Mouse (Mus musculus) heart, embryonic 16.5 days (tissue): ENCODE results near the gene Pkd1. TPM values are rescaled to one million over a fixed set of nuclear protein-coding genes. Genes with fewer than 3 reads are reported as not detected.

Experiments used
- ATAC-seq: fragments of 200-750 bp; cut with Nextera tagmentation; replicated peaks from 2 replicates; pipeline ENCODE4 v1.8.0; 2017; ENCODE audit warnings: moderate number of reproducible peaks; ENCODE audit not compliant: insufficient read depth, low FRiP score; ENCODE audit errors: extremely low read depth
- H3K27ac ChIP-seq: fragments of 300-500 bp; sonication (generic); 2 replicates; pipeline ENCODE4 v1.5.1; 2014; ENCODE audit warnings: mild to moderate bottlenecking, low read length, control low read depth, moderate library complexity
- H3K27me3 ChIP-seq: fragments of 300-500 bp; sonication (generic); 2 replicates; pipeline ENCODE4 v1.6.1; 2014; ENCODE audit warnings: low read length, mixed read lengths; ENCODE audit not compliant: control insufficient read depth, insufficient read depth
- H3K36me3 ChIP-seq: fragments of 300-500 bp; sonication (generic); 2 replicates; pipeline ENCODE4 v1.6.1; 2014; ENCODE audit not compliant: control insufficient read depth, insufficient read depth
- H3K4me1 ChIP-seq: fragments of 300-500 bp; sonication (generic); 2 replicates; pipeline ENCODE4 v1.6.1; 2014; ENCODE audit warnings: low read length, mixed read lengths; ENCODE audit not compliant: control insufficient read depth, insufficient read depth
- H3K4me2 ChIP-seq: fragments of 300-500 bp; sonication (generic); 2 replicates; pipeline ENCODE4 v1.6.1; 2014; ENCODE audit warnings: low read depth, mild to moderate bottlenecking, control low read depth, low read length
- H3K4me3 ChIP-seq: fragments of 300-500 bp; sonication (generic); 2 replicates; pipeline ENCODE4 v1.5.1; 2014; ENCODE audit warnings: mild to moderate bottlenecking, control low read depth, low read length
- H3K9ac ChIP-seq: fragments of 300-500 bp; sonication (generic); 2 replicates; pipeline ENCODE4 v1.6.1; 2014; ENCODE audit warnings: low read length, control low read depth
- H3K9me3 ChIP-seq: fragments of 300-500 bp; sonication (generic); replicated peaks from 2 replicates; pipeline ENCODE4 v1.6.1; 2016; ENCODE audit warnings: low read length; ENCODE audit not compliant: control insufficient read depth
- WGBS: fragments of 180-500 bp; shearing (Covaris S2); extraction: QIAGEN DNeasy Blood & Tissue Kit; methylation state at CpG from one replicate; pipeline ENCODE4 v1.1.7; 2014; 5-methylcytosine and 5-hydroxymethylcytosine counted together
- polyA plus RNA-seq: library from polyadenylated mRNA; unstranded; fragments of >200 nt; fragmentation: Nextera tagmentation; extraction: Ambion mirVana; gene quantifications from 2 replicates; pipeline ENCODE4 v1.2.1, GENCODE M21; 2015

The Pkd1 gene
- polyA plus RNA-seq, 1 experiment from 2014 or later = 18.4 TPM

- WGBS = 93% methylated on average over 12 of the region's 12 CpGs
- no peaks in the 10 kb centered on the region for H3K4me1 ChIP-seq
- no peaks in the 10 kb centered on the region for H3K9me3 ChIP-seq
- no peak overlapping the region for H3K4me3 ChIP-seq
- no peaks in the 10 kb centered on the region for H3K27me3 ChIP-seq
- H3K9ac ChIP-seq = no peak overlapping the region
- no peak overlapping the region for H3K4me2 ChIP-seq
- H3K36me3 ChIP-seq = peaks cover 13% of the 10 kb centered on the region
- ATAC-seq = no peak
- H3K27ac ChIP-seq = no peak overlapping the region
Observed at GRCm38 (mm10) chr17:24572651-24573245, 23.1 kb downstream of the Pkd1 start.

GRCm38 (mm10) chr17:24573811-24574210 lies 24.2 kb downstream of the Pkd1 start:
- H3K9ac ChIP-seq = no peak overlapping the region
- WGBS = 89% methylated on average over 9 of the region's 9 CpGs
- H3K27ac ChIP-seq = no peak overlapping the region
- H3K4me2 ChIP-seq = no peak overlapping the region
- no peaks in the 10 kb centered on the region for H3K27me3 ChIP-seq
- H3K9me3 ChIP-seq = no peaks in the 10 kb centered on the region
- H3K4me1 ChIP-seq = no peaks in the 10 kb centered on the region
- H3K4me3 ChIP-seq = no peak overlapping the region
- peaks cover 23% of the 10 kb centered on the region for H3K36me3 ChIP-seq
- no peak for ATAC-seq

- H3K4me1 ChIP-seq = no peaks in the 10 kb centered on the region
- H3K9ac ChIP-seq = no peak overlapping the region
- H3K9me3 ChIP-seq = no peaks in the 10 kb centered on the region
- H3K27me3 ChIP-seq = no peaks in the 10 kb centered on the region
- H3K27ac ChIP-seq = no peak overlapping the region
- no peak overlapping the region for H3K4me3 ChIP-seq
- WGBS = 87% methylated on average over 3 of the region's 3 CpGs
- no peak for ATAC-seq
- H3K36me3 ChIP-seq = peaks cover 42% of the 10 kb centered on the region
- H3K4me2 ChIP-seq = no peak overlapping the region
Observed at GRCm38 (mm10) chr17:24579532-24579931, 29.9 kb downstream of the Pkd1 start.

- no peak for ATAC-seq
- no peak overlapping the region for H3K9ac ChIP-seq
- H3K27me3 ChIP-seq = no peaks in the 10 kb centered on the region
- 95% methylated on average over 2 of the region's 2 CpGs for WGBS
- H3K27ac ChIP-seq = no peak overlapping the region
- no peak overlapping the region for H3K4me3 ChIP-seq
- H3K9me3 ChIP-seq = no peaks in the 10 kb centered on the region
- no peak overlapping the region for H3K4me2 ChIP-seq
- H3K36me3 ChIP-seq = peaks cover 41% of the 10 kb centered on the region
- H3K4me1 ChIP-seq = no peaks in the 10 kb centered on the region
Observed at GRCm38 (mm10) chr17:24580287-24580686, 30.7 kb downstream of the Pkd1 start.

GRCm38 (mm10) chr17:24583599-24584460 lies 34.2 kb downstream of the Pkd1 start:
- WGBS = 62% methylated on average over 5 of the region's 5 CpGs

GRCm38 (mm10) chr17:24584520-24584919 lies 34.9 kb downstream of the Pkd1 start:
- Histone ChIP-seq H3K9ac (no peak overlapping the region), H3K4me2 (no peak overlapping the region), H3K27ac (peak overlapping the region; percentile 34; the same call in 1 of the 2 replicates), H3K27me3 (no peaks in the 10 kb centered on the region), H3K4me3 (no peak overlapping the region), H3K4me1 (no peaks in the 10 kb centered on the region), H3K36me3 (peaks cover 54% of the 10 kb centered on the region), H3K9me3 (no peaks in the 10 kb centered on the region)
- ATAC-seq = no peak
- WGBS = 71% methylated on average over 3 of the region's 3 CpGs

More at GRCm38 (mm10) chr17:24583599-24584460, 34.2 kb downstream of the Pkd1 start:
- Histone ChIP-seq H3K4me3 (no peak overlapping the region), H3K27ac (peak overlapping the region; percentile 34), H3K36me3 (peaks cover 53% of the 10 kb centered on the region), H3K9ac (no peak overlapping the region), H3K27me3 (no peaks in the 10 kb centered on the region), H3K4me1 (no peaks in the 10 kb centered on the region), H3K4me2 (no peak overlapping the region), H3K9me3 (no peaks in the 10 kb centered on the region)
- ATAC-seq = peak; percentile 68

GRCm38 (mm10) chr17:24586532-24586931 lies 36.9 kb downstream of the Pkd1 start:
- no peaks in the 10 kb centered on the region for H3K9me3 ChIP-seq
- ATAC-seq = no peak
- no peaks in the 10 kb centered on the region for H3K4me1 ChIP-seq
- no peak overlapping the region for H3K27ac ChIP-seq
- 86% methylated on average over 4 of the region's 4 CpGs for WGBS
- H3K27me3 ChIP-seq = no peaks in the 10 kb centered on the region
- no peak overlapping the region for H3K9ac ChIP-seq
- peaks cover 40% of the 10 kb centered on the region for H3K36me3 ChIP-seq
- no peak overlapping the region for H3K4me3 ChIP-seq
- no peak overlapping the region for H3K4me2 ChIP-seq

- no peak for ATAC-seq
- H3K4me1 ChIP-seq = no peaks in the 10 kb centered on the region
- no peak overlapping the region for H3K4me3 ChIP-seq
- H3K4me2 ChIP-seq = no peak overlapping the region
- H3K27me3 ChIP-seq = no peaks in the 10 kb centered on the region
- H3K27ac ChIP-seq = no peak overlapping the region
- no peaks in the 10 kb centered on the region for H3K9me3 ChIP-seq
- H3K36me3 ChIP-seq = peaks cover 43% of the 10 kb centered on the region
- no peak overlapping the region for H3K9ac ChIP-seq
- whole genome bisulfite sequencing = 59% methylated on average over 3 of the region's 3 CpGs
Observed at GRCm38 (mm10) chr17:24590943-24591342, 41.3 kb downstream of the Pkd1 start.

GRCm38 (mm10) chr17:24591695-24592094 lies 42.1 kb downstream of the Pkd1 start:
- Histone ChIP-seq H3K4me2 (no peak overlapping the region), H3K4me3 (no peak overlapping the region), H3K4me1 (no peaks in the 10 kb centered on the region), H3K9me3 (no peaks in the 10 kb centered on the region), H3K36me3 (peaks cover 43% of the 10 kb centered on the region), H3K27ac (no peak overlapping the region), H3K9ac (no peak overlapping the region), H3K27me3 (no peaks in the 10 kb centered on the region)
- 94% methylated on average over 5 of the region's 5 CpGs for WGBS
- ATAC-seq = no peak
